14 mouse cellular contexts compared by ENCODE assay signal in genomic region chr5:137660064-137660688, GRCm38 (mm10). TPM values are rescaled to one million over a fixed set of nuclear protein-coding genes. Genes with fewer than 3 reads are reported as not detected.
DNase-seq lines count a peak whose midpoint lies in the region; ATAC-seq and TF ChIP-seq lines count a peak whose summit lies in the region.
"Had no signal": no experiment of that assay in that cellular context is flagged by ENCODE, and none has a peak within 500 bp of the region (broad histone marks: within the 10 kb centered on the region; RNA-seq: fewer than 3 reads in every experiment).

No protein-coding gene starts in this region.

- no peak for TF ChIP-seq CTCF in gastrocnemius, adult 2 months (IDR thresholded peaks at IDR 0.05)

- no peak overlapping the region for H3K4me3 ChIP-seq in gastrocnemius, adult 2 months
- H3K4me3 ChIP-seq: forebrain, embryonic 12.5 days; neural tube, embryonic 13.5 days had no signal

- intact Hi-C loops in gastrocnemius, adult 2 months (cut with DNase I): no loop called here

- peak; percentile 37 for DNase-seq in layer of hippocampus, adult 9-11 months
- no peak for DNase-seq in layer of hippocampus, postnatal 25 days (ENCODE audit: extremely low spot score in 1 of 2, low spot score in 1 of 2)
- peak; percentile 79 for DNase-seq in NIH3T3 (ENCODE audit: low read depth)
- DNase-seq in gastrocnemius, adult 2 months: peak; percentile 85
- peak; percentile 52 for DNase-seq in large intestine, adult 2 months (ENCODE audit: low read depth, low spot score)
- DNase-seq in yolk sac, embryonic 10.5 days (ENCODE audit: low spot score): no peak
- DNase-seq in right cerebral cortex, postnatal 25 days: no peak
- DNase-seq: cerebellum, postnatal 36 days; lung, embryonic 14.5 days had no signal

- peak overlapping the region; percentile 85 for H3K27ac ChIP-seq in gastrocnemius, adult 2 months
- H3K27ac ChIP-seq: forebrain, embryonic 12.5 days; neural tube, embryonic 13.5 days had no signal

- 57% methylated on average over 6 of the region's 6 CpGs for WGBS in large intestine, adult 2 months

- no peak for ATAC-seq in erythroblast, adult 5-6 weeks (replicated peaks; ENCODE audit: low FRiP score, poor library complexity, severe bottlenecking)
- ATAC-seq: hindbrain, embryonic 16.5 days had no signal

RNA-seq across cellular contexts. Expression of gene Irs3, which starts 14.7 kb away (rescaled TPM):
- not detected for total RNA-seq in layer of hippocampus, postnatal 25 days (2021)
- under 1 TPM; 0.26 to 0.78 TPM for total RNA-seq in gastrocnemius, adult 2 months (2021)
- polyA plus RNA-seq in large intestine, adult 2 months (2012; rRNA removed): 0.71 and 0.90 TPM in 2 replicates
- not detected in 2 replicates for total RNA-seq in erythroblast, adult 5-6 weeks (2015; ENCODE audit: low replicate concordance)
- total RNA-seq in erythroblast, adult 5-6 weeks (2017; ENCODE audit: low replicate concordance): not detected in 2 replicates
- total RNA-seq: CH12.LX had no signal
- polyA plus RNA-seq: forebrain, embryonic 12.5 days had no signal

RNA-seq across cellular contexts. Expression of gene Sap25, which starts 19.0 kb away (rescaled TPM):
- 10 to 100 TPM in 1 of 2 experiments, 1 to 10 TPM in 1; 3.1 to 13.9 TPM for total RNA-seq in layer of hippocampus, postnatal 25 days (2021)
- 1 to 10 TPM; 1.6 to 4.2 TPM for total RNA-seq in gastrocnemius, adult 2 months (2021)
- 67.0 and 85.5 TPM in 2 replicates for polyA plus RNA-seq in large intestine, adult 2 months (2012; rRNA removed)
- 11.0 and 17.1 TPM in 2 replicates for total RNA-seq in erythroblast, adult 5-6 weeks (2015; ENCODE audit: low replicate concordance)
- total RNA-seq in erythroblast, adult 5-6 weeks (2017; ENCODE audit: low replicate concordance): 3.1 and 4.8 TPM in 2 replicates

RNA-seq across cellular contexts. Expression of gene Agfg2, which starts 24.4 kb away (rescaled TPM):
- total RNA-seq in layer of hippocampus, postnatal 25 days (2021): 10 to 100 TPM; 61.8 to 63.9 TPM
- 10 to 100 TPM in 1 of 2 experiments, 1 to 10 TPM in 1; 3.3 to 10.3 TPM for total RNA-seq in gastrocnemius, adult 2 months (2021)
- 11.9 and 14.8 TPM in 2 replicates for polyA plus RNA-seq in large intestine, adult 2 months (2012; rRNA removed)
- 9.6 and 12.1 TPM in 2 replicates for total RNA-seq in erythroblast, adult 5-6 weeks (2015; ENCODE audit: low replicate concordance)
- total RNA-seq in erythroblast, adult 5-6 weeks (2017; ENCODE audit: low replicate concordance): 20.5 and 24.5 TPM in 2 replicates

RNA-seq across cellular contexts. Expression of gene Gm20605, which starts 31.2 kb away (rescaled TPM):
- total RNA-seq in layer of hippocampus, postnatal 25 days (2021): 10 to 100 TPM; 12.7 to 15.8 TPM
- total RNA-seq in gastrocnemius, adult 2 months (2021): 1 to 10 TPM; 2.9 to 3.3 TPM
- polyA plus RNA-seq in large intestine, adult 2 months (2012; rRNA removed): 16.2 and 24.0 TPM in 2 replicates
- 1.9 and 6.3 TPM in 2 replicates for total RNA-seq in erythroblast, adult 5-6 weeks (2015; ENCODE audit: low replicate concordance)
- 0.94 and 4.7 TPM in 2 replicates for total RNA-seq in erythroblast, adult 5-6 weeks (2017; ENCODE audit: low replicate concordance)

RNA-seq across cellular contexts. Expression of gene Lrch4, which starts 31.3 kb away (rescaled TPM):
- total RNA-seq in layer of hippocampus, postnatal 25 days (2021): 10 to 100 TPM; 19.3 to 23.5 TPM
- total RNA-seq in gastrocnemius, adult 2 months (2021): 10 to 100 TPM; 15.6 to 17.1 TPM
- 25.5 and 43.8 TPM in 2 replicates for polyA plus RNA-seq in large intestine, adult 2 months (2012; rRNA removed)
- total RNA-seq in erythroblast, adult 5-6 weeks (2015; ENCODE audit: low replicate concordance): 9.0 and 27.2 TPM in 2 replicates
- 10.6 and 13.9 TPM in 2 replicates for total RNA-seq in erythroblast, adult 5-6 weeks (2017; ENCODE audit: low replicate concordance)

Comparison
In these comparisons a context has a peak if more than half of its experiments do, and no peak if none do; other contexts are left out.
1. DNase-seq: peak in layer of hippocampus, adult 9-11 months (single experiment), NIH3T3 (single experiment), gastrocnemius, adult 2 months (single experiment) and large intestine, adult 2 months (single experiment); none in layer of hippocampus, postnatal 25 days (0 of 2), yolk sac, embryonic 10.5 days (single experiment) and right cerebral cortex, postnatal 25 days (single experiment).